Mouse (Mus musculus) bone marrow macrophage, adult 2 months (primary cell): ENCODE results near the gene Smarcc2.

Experiments
- CTCF ChIP-seq: IDR thresholded peaks from 2 replicates; pipeline ENCODE4 v1.5.1; 2012; ENCODE audit warnings: low read depth, mild to moderate bottlenecking, low read length, moderate library complexity
- POLR2A ChIP-seq: IDR thresholded peaks from 2 replicates; pipeline ENCODE4 v1.6.1; 2012; ENCODE audit warnings: mild to moderate bottlenecking, low read depth, low read length, borderline replicate concordance

- TF ChIP-seq CTCF (peak; percentile 67), POLR2A (no peak)
These were observed 77.4 kb downstream of the Smarcc2 start for GRCm38 (mm10) chr10:128536266-128536940.
